Mouse (Mus musculus) heart, embryonic 12.5 days (tissue): ENCODE data around the gene Cep57l1. TPM values are rescaled to one million over a fixed set of nuclear protein-coding genes. Genes with fewer than 3 reads are reported as not detected.

Source experiments
- ATAC-seq: fragments of 200-750 bp; cut with Nextera tagmentation; 2 replicates; pipeline ENCODE4 v1.8.0; 2017; ENCODE audit warnings: moderate TSS enrichment, moderate library complexity; ENCODE audit not compliant: insufficient number of reproducible peaks, low FRiP score
- H3K27ac ChIP-seq: fragments of 300-500 bp; sonication (generic); 2 replicates; pipeline ENCODE4 v1.5.1; 2016; ENCODE audit warnings: mild to moderate bottlenecking, moderate library complexity; ENCODE audit not compliant: poor library complexity, severe bottlenecking
- H3K27me3 ChIP-seq: fragments of 300-500 bp; sonication (generic); replicated peaks from 2 replicates; pipeline ENCODE4 v1.6.1; 2016; ENCODE audit warnings: mild to moderate bottlenecking, moderate library complexity
- H3K36me3 ChIP-seq: fragments of 300-500 bp; sonication (generic); 2 replicates; pipeline ENCODE4 v1.6.1; 2016; ENCODE audit warnings: mild to moderate bottlenecking, moderate library complexity
- H3K4me1 ChIP-seq: fragments of 300-500 bp; sonication (generic); replicated peaks from 2 replicates; pipeline ENCODE4 v1.6.1; 2016; ENCODE audit warnings: mild to moderate bottlenecking
- H3K4me2 ChIP-seq: fragments of 300-500 bp; sonication (generic); 2 replicates; pipeline ENCODE4 v1.6.1; 2016; ENCODE audit warnings: mild to moderate bottlenecking, moderate library complexity
- H3K4me3 ChIP-seq: fragments of 300-500 bp; sonication (generic); 2 replicates; pipeline ENCODE4 v1.5.1; 2016; ENCODE audit warnings: mild to moderate bottlenecking
- H3K9ac ChIP-seq: fragments of 300-500 bp; sonication (generic); 2 replicates; pipeline ENCODE4 v1.6.1; 2016; ENCODE audit warnings: mild to moderate bottlenecking, moderate library complexity
- H3K9me3 ChIP-seq: fragments of 300-500 bp; sonication (generic); replicated peaks from 2 replicates; pipeline ENCODE4 v1.6.1; 2016; ENCODE audit warnings: mild to moderate bottlenecking, moderate library complexity
- WGBS: fragments of 180-500 bp; shearing (Covaris S2); methylation state at CpG from one replicate; pipeline ENCODE4 v1.1.7; 2016; 5-methylcytosine and 5-hydroxymethylcytosine counted together
- polyA plus RNA-seq: library from polyadenylated mRNA; unstranded; fragments of >200 nt; fragmentation: Nextera tagmentation; extraction: Ambion mirVana; gene quantifications from 2 replicates; pipeline ENCODE4 v1.2.1, GENCODE M21; 2016

Gene Cep57l1
- polyA plus RNA-seq, 1 experiment from 2014 or later: 21.8 TPM

GRCm38 (mm10) chr10:41767254-41767653 lies 42.4 kb downstream of the Cep57l1 start:
- no peak for ATAC-seq
- 89% methylated on average over 6 of the region's 6 CpGs for WGBS

GRCm38 (mm10) chr10:41766280-41766679 lies 43.4 kb downstream of the Cep57l1 start:
- H3K4me2 ChIP-seq: no peak overlapping the region
- H3K4me1 ChIP-seq: peaks cover 3% of the 10 kb centered on the region
- no peaks in the 10 kb centered on the region for H3K9me3 ChIP-seq
- no peak overlapping the region for H3K27ac ChIP-seq
- ATAC-seq: no peak
- WGBS: 63% methylated on average over 4 of the region's 4 CpGs
- H3K4me3 ChIP-seq: no peak overlapping the region
- H3K27me3 ChIP-seq: no peaks in the 10 kb centered on the region
- no peak overlapping the region for H3K9ac ChIP-seq
- no peaks in the 10 kb centered on the region for H3K36me3 ChIP-seq

More at GRCm38 (mm10) chr10:41767254-41767653, 42.4 kb downstream of the Cep57l1 start:
- no peak overlapping the region for H3K4me3 ChIP-seq
- H3K27ac ChIP-seq: no peak overlapping the region
- peaks cover 3% of the 10 kb centered on the region for H3K4me1 ChIP-seq
- no peak overlapping the region for H3K4me2 ChIP-seq
- H3K36me3 ChIP-seq: no peaks in the 10 kb centered on the region
- no peak overlapping the region for H3K9ac ChIP-seq
- H3K9me3 ChIP-seq: no peaks in the 10 kb centered on the region
- no peaks in the 10 kb centered on the region for H3K27me3 ChIP-seq

GRCm38 (mm10) chr10:41765586-41765985 lies 44.1 kb downstream of the Cep57l1 start:
- no peaks in the 10 kb centered on the region for H3K27me3 ChIP-seq
- H3K4me3 ChIP-seq: no peak overlapping the region
- no peak for ATAC-seq
- no peak overlapping the region for H3K4me2 ChIP-seq
- H3K9ac ChIP-seq: no peak overlapping the region
- 93% methylated on average over 4 of the region's 4 CpGs for WGBS
- H3K27ac ChIP-seq: no peak overlapping the region
- peaks cover 8% of the 10 kb centered on the region for H3K4me1 ChIP-seq
- H3K36me3 ChIP-seq: no peaks in the 10 kb centered on the region
- H3K9me3 ChIP-seq: no peaks in the 10 kb centered on the region

GRCm38 (mm10) chr10:41763741-41764385 lies 45.8 kb downstream of the Cep57l1 start:
- Histone ChIP-seq H3K9me3 (no peaks in the 10 kb centered on the region), H3K4me2 (no peak overlapping the region), H3K36me3 (no peaks in the 10 kb centered on the region), H3K4me3 (no peak overlapping the region), H3K27me3 (no peaks in the 10 kb centered on the region), H3K9ac (no peak overlapping the region), H3K27ac (no peak overlapping the region), H3K4me1 (peaks cover 12% of the 10 kb centered on the region)
- ATAC-seq: no peak
- WGBS: 83% methylated on average over 3 of the region's 3 CpGs

- H3K27ac ChIP-seq: no peak overlapping the region
- H3K36me3 ChIP-seq: no peaks in the 10 kb centered on the region
- H3K27me3 ChIP-seq: no peaks in the 10 kb centered on the region
- peaks cover 16% of the 10 kb centered on the region for H3K4me1 ChIP-seq
- ATAC-seq: no peak
- H3K9me3 ChIP-seq: no peaks in the 10 kb centered on the region
- 47% methylated on average over 3 of the region's 3 CpGs for WGBS
- H3K4me3 ChIP-seq: no peak overlapping the region
- H3K9ac ChIP-seq: no peak overlapping the region
- no peak overlapping the region for H3K4me2 ChIP-seq
Measured at GRCm38 (mm10) chr10:41760866-41761265, 48.8 kb downstream of the Cep57l1 start.

- no peak overlapping the region for H3K27ac ChIP-seq
- H3K4me2 ChIP-seq: no peak overlapping the region
- no peak overlapping the region for H3K9ac ChIP-seq
- H3K4me3 ChIP-seq: no peak overlapping the region
- H3K4me1 ChIP-seq: peaks cover 16% of the 10 kb centered on the region
- H3K27me3 ChIP-seq: no peaks in the 10 kb centered on the region
- H3K36me3 ChIP-seq: no peaks in the 10 kb centered on the region
- no peaks in the 10 kb centered on the region for H3K9me3 ChIP-seq
- ATAC-seq: no peak
Measured at GRCm38 (mm10) chr10:41758041-41758440, 51.6 kb downstream of the Cep57l1 start.

- no peak for ATAC-seq
Measured at GRCm38 (mm10) chr10:41757226-41757625, 52.4 kb downstream of the Cep57l1 start.

GRCm38 (mm10) chr10:41751867-41752480 lies 57.7 kb downstream of the Cep57l1 start:
- no peaks in the 10 kb centered on the region for H3K27me3 ChIP-seq
- no peak overlapping the region for H3K27ac ChIP-seq
- peaks cover 10% of the 10 kb centered on the region; the same call in 1 of the 2 replicates for H3K4me1 ChIP-seq
- no peak for ATAC-seq
- H3K9me3 ChIP-seq: no peaks in the 10 kb centered on the region
- no peak overlapping the region for H3K9ac ChIP-seq
- 65% methylated on average over 14 of the region's 14 CpGs for WGBS
- H3K4me2 ChIP-seq: no peak overlapping the region
- no peak overlapping the region for H3K4me3 ChIP-seq
- H3K36me3 ChIP-seq: no peaks in the 10 kb centered on the region

More at GRCm38 (mm10) chr10:41757226-41757625, 52.4 kb downstream of the Cep57l1 start:
- Histone ChIP-seq H3K36me3 (no peaks in the 10 kb centered on the region), H3K9me3 (no peaks in the 10 kb centered on the region), H3K4me2 (no peak overlapping the region), H3K27ac (no peak overlapping the region), H3K27me3 (no peaks in the 10 kb centered on the region), H3K9ac (no peak overlapping the region), H3K4me1 (peaks cover 16% of the 10 kb centered on the region), H3K4me3 (no peak overlapping the region)
- 94% methylated on average over 5 of the region's 5 CpGs for WGBS

- no peak for ATAC-seq
- Histone ChIP-seq H3K4me1 (peaks cover 15% of the 10 kb centered on the region; the same call in 1 of the 2 replicates), H3K4me2 (no peak overlapping the region), H3K27me3 (no peaks in the 10 kb centered on the region), H3K9me3 (no peaks in the 10 kb centered on the region), H3K9ac (no peak overlapping the region), H3K4me3 (no peak overlapping the region), H3K36me3 (peaks cover 2% of the 10 kb centered on the region; the same call in 1 of the 2 replicates), H3K27ac (no peak overlapping the region)
- 80% methylated on average over 3 of the region's 3 CpGs for WGBS
Measured at GRCm38 (mm10) chr10:41749306-41749705, 60.4 kb downstream of the Cep57l1 start.

GRCm38 (mm10) chr10:41746554-41746953 lies 63.1 kb downstream of the Cep57l1 start:
- Histone ChIP-seq H3K9ac (no peak overlapping the region), H3K27ac (no peak overlapping the region), H3K4me2 (no peak overlapping the region), H3K27me3 (no peaks in the 10 kb centered on the region), H3K4me3 (no peak overlapping the region), H3K9me3 (no peaks in the 10 kb centered on the region), H3K4me1 (peaks cover 9% of the 10 kb centered on the region; the same call in 1 of the 2 replicates), H3K36me3 (peaks cover 9% of the 10 kb centered on the region)
- no peak for ATAC-seq
- WGBS: 91% methylated on average over 5 of the region's 5 CpGs

- no peak overlapping the region for H3K4me3 ChIP-seq
- WGBS: 74% methylated on average over 4 of the region's 4 CpGs
- ATAC-seq: no peak
- H3K27me3 ChIP-seq: no peaks in the 10 kb centered on the region
- no peak overlapping the region for H3K27ac ChIP-seq
- peaks cover 5% of the 10 kb centered on the region; the same call in 1 of the 2 replicates for H3K4me1 ChIP-seq
- no peak overlapping the region for H3K4me2 ChIP-seq
- no peaks in the 10 kb centered on the region for H3K9me3 ChIP-seq
- peaks cover 13% of the 10 kb centered on the region for H3K36me3 ChIP-seq
- H3K9ac ChIP-seq: no peak overlapping the region
Measured at GRCm38 (mm10) chr10:41744006-41744405, 65.7 kb downstream of the Cep57l1 start.
